Mouse (Mus musculus): ENCODE data around the gene Klhl5. TPM values are rescaled to one million over a fixed set of nuclear protein-coding genes. Genes with fewer than 3 reads are reported as not detected.
"Not testable (repeated sequence)": the region's sequence is repeated elsewhere in the genome, so short reads cannot be mapped to it uniquely, and the experiment has no call there.

The Klhl5 gene
- total RNA-seq, 2 experiments from 2014 or later: 6.5 to 6.8 TPM

- DNase-seq: no peak
These were observed 9.9 kb upstream of the Klhl5 start for GRCm38 (mm10) chr5:65097457-65097856.

- no peak for DNase-seq
These were observed 7.3 kb upstream of the Klhl5 start for GRCm38 (mm10) chr5:65100002-65100401.

DNA sequence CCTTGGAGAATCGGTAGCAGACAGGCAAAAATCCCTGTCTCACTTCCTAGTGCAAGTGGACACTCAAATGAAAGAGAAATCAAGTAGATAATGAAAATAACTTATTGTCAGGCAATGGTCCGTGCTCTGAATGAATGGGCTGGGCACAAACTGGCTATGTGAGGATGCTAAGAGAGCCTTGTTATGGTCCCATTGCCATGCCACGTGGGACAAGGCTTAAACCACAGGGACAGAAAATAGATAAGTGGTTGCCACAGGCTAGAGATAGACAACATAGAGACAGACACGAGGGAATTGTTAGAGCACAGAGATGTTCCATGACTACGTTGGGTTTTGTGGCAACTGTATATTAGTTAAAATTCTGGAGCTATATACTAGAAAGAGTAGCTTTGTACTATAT is 6.1 kb upstream of the Klhl5 start:
- DNase-seq: no peak

GRCm38 (mm10) chr5:65101621-65102020 is 5.7 kb upstream of the Klhl5 start:
- DNase-seq: no peak

DNA sequence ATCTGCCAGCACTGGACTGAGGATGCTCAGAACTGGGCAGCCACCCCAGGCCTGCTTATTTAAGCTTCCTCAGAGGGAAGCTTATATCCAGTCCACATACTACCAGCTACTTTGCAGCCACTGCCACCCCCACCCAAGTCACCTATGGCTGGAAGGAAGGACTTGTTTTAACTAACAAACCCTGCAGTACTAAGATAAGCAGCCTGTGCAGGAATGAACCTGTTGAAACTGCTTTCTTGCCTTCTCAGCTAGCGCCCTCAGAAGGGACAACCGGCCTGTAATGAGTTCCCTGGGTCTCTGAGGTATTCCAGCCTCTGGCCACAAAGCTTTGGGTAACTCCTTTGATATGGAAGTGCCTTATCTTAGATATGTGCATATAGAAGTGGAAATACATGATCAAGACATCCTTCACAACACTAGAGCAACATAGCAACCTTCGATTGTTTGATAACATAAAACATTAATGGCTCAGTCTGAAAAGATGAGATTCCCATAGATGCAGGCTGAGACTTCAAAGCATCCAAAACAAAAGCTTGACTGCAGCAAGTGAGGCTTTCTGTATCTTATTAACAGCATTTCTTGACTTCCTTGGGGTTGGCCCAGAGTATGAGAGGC is 5.2 kb upstream of the Klhl5 start:
- no peak for DNase-seq

DNA sequence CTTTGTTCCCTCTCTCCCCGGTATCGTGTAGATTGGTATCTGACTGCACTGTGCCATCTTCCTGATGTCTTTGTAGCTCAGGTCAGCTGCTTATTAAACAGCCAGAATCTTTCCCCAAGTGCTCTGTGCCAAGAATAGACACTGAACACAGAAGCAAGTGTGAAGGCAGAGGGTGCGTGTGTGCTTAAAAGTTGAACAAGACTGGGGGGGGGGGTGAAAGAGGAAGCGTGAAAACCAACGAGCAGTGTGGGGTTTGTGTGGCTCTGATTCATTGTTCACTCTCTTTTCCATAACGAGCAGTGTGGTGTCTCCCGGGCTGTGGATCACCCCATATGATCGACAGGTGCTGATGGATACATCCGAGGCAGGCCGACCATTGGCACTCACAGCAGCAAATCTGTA is 4.7 kb upstream of the Klhl5 start:
- DNase-seq: no peak

DNA sequence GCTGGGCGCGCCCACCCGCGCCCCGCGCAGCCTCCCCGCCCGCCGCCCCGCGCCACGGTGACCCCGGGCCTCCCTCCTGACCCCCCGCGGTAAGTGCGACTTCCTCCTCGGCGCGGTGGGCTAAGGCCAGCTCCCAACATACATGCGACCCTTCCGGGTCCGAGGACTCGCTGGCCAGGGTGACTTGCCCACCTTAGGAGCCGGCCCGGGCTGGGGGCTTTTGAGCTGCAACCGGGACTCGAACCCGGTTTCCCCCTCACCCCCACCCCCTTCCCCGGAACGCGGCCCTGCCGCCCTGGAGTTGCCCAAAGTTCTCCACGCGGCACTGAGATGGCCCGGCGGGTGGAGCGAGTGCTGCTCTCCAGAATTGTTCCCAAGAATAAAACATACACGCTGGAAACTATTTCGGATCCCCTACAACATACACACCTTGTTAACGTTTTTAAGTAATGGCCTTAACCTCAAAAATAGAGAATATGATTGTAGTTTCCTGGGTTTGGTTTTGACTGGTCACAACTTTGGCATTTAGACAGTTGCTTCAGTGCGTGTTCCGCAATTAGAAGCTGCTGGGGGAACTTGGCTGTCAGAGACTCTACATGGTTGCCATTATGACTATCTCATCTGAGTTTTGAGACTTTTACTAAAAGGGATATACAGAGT is 564 bp downstream of the Klhl5 start:
- peak; percentile 30 for DNase-seq

DNA sequence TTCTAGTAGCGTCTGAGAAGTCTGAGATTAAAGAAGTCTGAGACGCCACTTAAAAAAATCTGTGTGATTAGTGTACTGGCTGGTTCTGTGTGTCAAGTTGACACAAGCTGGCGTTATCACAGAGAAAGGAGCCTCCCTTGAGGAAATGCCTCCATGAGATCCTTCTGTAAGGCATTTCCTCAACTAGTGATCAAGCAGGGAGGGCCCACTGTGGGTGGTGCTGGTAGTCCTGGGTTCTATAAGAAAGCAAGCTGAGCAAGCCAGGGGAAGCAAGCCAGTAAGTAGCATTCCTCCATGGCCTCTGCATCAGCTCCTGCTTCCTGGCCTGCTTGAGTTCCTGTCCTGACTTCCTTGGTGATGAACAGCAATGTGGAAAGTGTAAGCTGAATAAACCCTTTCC is 4.9 kb downstream of the Klhl5 start:
- DNase-seq: not testable (repeated sequence)

- no peak for DNase-seq
These were observed 6.0 kb downstream of the Klhl5 start for GRCm38 (mm10) chr5:65113323-65113722.

DNA sequence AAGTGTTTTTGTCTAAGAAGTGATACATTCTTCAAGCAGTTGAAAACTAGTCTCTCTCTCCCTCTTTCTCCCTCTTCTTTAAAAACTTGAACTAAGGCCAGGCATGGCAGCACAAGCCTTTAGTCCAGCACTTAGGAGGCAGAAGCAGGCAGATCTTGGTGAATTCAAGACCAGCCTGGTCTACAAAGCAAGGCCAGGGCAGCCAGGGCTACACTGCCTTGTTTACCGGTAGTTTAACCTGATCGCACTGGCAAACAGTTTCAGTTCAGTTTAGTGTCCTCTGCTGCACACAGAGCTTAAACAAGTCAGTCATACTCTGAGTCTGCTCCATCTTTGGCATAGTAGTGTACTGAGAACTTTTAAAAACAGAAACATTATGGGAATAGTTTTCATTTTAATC is 9.4 kb downstream of the Klhl5 start:
- DNase-seq: no peak

DNA sequence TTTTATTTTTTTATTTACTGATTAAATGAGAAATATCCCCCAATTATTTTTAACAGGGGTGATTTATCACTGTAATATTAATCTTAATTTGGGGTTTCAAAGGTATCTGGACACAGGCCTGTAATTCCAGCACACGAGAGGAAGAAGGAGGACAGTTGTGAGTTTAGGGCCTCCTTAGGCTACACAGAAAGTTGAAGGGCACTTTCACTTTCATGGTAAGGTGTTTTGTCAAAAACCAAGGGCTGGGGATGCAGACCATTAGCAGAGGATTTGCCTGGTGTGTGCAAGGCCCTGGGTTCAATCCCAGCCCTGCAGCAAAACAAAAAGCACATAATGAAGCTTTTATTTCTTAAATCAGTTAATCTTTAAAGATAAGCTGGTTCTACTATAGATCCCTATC is 12.2 kb downstream of the Klhl5 start:
- DNase-seq: no peak

- DNase-seq: no peak
These were observed 12.6 kb downstream of the Klhl5 start for GRCm38 (mm10) chr5:65119918-65120317.

DNA sequence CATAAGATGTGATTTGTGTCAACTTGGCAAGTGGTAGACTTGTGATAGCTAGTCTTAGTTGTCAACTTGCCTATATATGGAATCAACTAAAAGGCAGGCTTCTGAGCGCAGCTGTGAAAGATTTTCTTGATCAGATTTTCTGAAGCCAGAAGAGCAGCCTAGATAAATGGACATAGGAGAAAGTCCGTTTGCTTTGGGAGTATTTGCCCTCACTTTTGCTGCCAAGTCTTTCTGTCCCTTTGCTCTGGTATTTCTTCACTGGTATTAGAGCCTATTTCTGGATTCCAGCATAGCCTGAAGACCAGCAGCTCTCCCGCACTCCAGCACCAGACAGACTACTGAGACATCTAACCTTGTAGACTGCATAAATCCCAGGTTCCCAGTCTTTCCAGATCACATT is 15.3 kb downstream of the Klhl5 start:
- DNase-seq: no peak

DNA sequence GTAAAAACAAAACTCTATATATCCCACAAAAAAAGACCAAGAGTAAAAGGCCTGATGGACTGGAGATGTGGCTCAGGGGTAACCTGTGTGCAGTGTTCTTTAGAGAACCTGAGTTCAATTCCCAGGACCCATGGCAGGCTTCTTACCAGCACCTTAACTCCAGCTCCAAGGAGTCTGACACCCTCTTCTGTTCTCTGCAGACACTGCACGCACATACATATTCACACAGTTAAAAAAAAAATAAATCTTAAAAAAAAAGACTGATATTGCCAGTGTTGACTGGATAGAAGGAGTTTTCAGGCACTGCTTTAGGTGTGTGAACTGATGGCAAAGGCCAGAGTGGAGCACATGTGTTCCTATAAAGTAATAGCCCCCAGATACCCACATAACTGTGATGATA is 18.8 kb downstream of the Klhl5 start:
- no peak for DNase-seq

- DNase-seq: no peak
These were observed 21.1 kb downstream of the Klhl5 start for GRCm38 (mm10) chr5:65128481-65128880.

DNA sequence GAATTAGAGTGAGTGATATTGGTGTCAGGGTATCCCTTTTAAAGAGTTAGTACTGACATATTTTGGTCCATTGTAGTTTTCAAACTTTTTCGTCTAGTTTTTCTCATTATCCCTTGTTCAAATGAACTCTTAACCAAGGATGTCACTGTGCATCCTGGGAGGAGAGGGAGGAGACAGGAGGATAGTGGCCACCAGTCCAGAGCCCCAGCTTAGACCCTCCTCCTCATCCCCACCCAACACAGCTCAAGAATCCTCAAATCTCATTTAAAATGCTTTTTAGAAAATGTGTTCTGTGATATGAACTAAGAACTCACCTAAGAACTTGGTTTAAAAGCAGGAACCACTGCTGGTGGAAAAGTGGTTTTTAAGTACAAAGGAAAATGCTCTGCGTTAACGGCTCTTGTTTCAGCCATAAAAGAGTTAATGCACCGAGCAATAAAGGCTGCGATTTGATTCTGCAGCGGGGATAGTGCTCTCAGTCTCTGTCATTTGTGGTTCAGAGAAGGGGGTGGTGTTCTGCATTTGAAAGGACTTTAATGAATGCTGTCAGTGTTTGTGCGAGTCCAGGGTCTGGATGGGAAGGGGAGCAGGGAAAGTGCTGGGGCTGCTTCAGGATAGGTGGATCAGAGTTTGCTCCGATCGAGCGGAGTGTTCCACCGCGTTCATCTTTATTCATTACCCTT is 23.3 kb downstream of the Klhl5 start:
- DNase-seq: no peak

GRCm38 (mm10) chr5:65131211-65131879 is 24.0 kb downstream of the Klhl5 start:
- no peak for DNase-seq

DNA sequence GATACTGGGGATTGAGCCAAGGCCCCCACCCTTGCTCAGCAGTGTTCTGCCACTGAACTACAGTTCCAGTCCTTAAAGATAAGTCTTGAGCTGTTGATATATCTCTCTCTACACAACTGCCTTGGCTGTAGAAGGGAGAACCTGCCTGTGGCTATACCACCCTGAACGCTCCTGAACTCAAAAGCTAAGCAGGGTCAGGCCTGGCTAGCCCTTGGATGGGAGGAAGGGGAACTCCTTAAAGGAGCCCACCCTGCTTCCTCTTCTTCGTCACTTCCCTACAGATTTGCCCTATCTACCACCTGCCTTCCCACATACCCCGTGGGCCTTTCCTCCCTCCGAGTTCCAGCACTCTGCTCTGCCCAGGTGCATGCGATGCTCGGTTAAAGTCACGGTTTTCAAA is 28.8 kb downstream of the Klhl5 start:
- DNase-seq: no peak

DNA sequence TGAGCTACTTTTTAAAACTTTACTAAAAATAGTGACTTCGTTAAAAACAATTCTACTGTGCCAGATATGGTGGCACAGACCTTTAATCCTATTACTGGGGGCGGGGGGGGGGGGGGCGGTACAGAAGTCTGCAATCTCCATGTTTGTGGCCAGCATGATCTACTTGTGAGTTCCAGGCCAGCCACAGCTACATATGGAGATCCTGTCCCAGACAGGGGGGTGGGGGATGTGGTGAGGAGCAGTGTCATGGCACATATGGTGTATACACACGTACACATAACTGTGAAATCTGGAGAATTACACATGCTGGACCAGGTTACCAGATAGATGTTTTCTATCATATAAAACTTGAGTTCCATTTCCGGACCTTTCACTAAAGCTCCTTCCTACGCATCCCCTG is 29.7 kb downstream of the Klhl5 start:
- no peak for DNase-seq

- no peak for DNase-seq
These were observed 33.9 kb downstream of the Klhl5 start for GRCm38 (mm10) chr5:65141242-65141641.

- no peak for DNase-seq
These were observed 34.9 kb downstream of the Klhl5 start for GRCm38 (mm10) chr5:65142247-65142646.

DNA sequence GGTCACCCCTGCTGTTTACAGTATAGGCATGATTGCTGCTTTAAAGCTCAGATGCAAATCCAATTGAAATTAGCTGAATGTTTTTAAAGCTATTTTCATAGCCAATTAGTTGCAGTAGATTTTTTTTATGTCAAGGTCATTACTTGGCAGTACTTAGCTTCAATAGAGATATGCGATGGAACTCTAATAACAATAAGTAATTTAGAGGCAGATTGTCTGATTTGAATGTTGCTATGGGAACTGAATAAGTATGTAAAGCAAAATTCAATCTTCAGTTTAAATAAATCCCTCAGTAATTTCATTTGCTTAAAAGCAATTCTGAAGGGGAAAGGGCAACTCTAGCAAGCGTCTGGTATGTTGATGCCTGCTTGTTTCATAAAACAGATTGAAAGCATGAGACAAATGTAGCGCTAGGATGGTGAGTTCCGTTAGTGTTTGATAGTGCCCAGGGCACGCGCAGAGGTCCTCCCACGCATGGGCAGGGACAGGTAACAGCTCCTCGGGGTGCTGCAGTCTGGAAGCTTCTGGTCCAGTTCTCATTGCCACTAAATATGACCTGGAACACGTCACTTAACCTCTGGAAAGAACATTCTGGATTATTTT is 38.3 kb downstream of the Klhl5 start:
- no peak for DNase-seq

DNA sequence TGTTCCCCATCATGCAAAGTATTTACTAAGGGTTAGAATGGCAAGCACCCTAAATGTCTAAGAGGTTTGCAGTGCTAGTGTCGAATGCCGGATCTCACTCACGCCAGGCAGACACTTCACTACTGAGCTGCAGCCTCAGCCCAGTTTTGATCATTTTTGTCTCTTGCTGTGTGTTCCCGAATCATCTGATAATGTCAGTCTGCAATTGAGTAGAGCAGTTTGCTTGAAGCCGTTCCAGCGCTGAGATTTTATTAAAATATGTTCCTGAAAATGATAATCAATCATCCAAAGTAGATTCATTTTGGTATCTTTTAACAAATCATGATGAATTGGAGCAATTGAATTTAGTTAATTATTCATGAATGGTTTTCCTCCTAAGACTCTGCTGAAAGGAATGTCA is 39.4 kb downstream of the Klhl5 start:
- no peak for DNase-seq
